Mouse (Mus musculus) heart, adult 8-10 months (tissue): Measurements from ENCODE around the gene Donson. TPM values are rescaled to one million over a fixed set of nuclear protein-coding genes. Genes with fewer than 3 reads are reported as not detected.
A peak's percentile ranks its signal among the peaks of the same experiment; 100 is the strongest.

Source experiments
- DNase-seq: peaks from one replicate; pipeline ENCODE4 v3.0.0; 2022; ENCODE audit warnings: low spot score
- total RNA-seq, 4 experiments: library from RNA; stranded (reverse); gene quantifications; 2 replicates each; pipeline ENCODE4 v1.2.4; 2022

Gene Donson
- total RNA-seq: 1 to 10 TPM; 2.9 to 6.0 (median 3.5) TPM

DNA sequence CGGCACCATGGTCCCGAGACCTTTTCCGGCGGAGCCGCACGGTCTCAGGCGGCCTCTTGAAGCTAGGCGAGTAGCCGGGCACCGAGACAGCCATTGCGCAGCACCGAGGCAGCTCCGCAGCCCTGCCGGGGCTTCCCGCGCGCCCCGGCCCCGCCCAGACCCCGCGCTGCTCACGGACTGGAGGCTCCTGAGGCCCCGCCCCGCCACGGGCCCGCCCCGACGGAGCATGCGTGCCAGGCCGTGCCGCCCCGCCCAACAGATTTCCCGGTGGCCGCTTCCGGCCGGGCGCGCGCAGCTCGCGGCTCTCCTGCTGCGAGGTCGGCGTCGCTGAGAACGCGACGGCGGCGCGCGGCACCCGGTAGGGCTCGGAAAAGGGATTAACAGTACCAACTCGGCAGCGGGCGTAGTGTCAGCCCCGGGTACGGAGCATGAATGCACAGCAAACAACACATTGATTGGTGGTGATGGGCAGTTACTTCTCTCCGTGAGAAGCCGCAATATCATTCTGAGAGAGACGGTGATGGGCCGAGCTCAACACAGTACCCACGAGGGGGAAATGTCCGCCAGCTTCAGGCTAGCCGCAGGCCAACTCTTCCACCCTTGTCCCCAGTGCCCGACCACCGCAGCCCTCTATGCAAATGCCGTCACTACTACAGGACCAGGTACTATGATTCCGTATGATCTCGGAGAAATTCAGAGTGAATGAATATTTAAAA lies at the start of gene Donson:
Gene Donson, minus strand, starts transcription at position 152 of the 716 bp plus-strand sequence.
- DNase-seq: peak; percentile 89

DNA sequence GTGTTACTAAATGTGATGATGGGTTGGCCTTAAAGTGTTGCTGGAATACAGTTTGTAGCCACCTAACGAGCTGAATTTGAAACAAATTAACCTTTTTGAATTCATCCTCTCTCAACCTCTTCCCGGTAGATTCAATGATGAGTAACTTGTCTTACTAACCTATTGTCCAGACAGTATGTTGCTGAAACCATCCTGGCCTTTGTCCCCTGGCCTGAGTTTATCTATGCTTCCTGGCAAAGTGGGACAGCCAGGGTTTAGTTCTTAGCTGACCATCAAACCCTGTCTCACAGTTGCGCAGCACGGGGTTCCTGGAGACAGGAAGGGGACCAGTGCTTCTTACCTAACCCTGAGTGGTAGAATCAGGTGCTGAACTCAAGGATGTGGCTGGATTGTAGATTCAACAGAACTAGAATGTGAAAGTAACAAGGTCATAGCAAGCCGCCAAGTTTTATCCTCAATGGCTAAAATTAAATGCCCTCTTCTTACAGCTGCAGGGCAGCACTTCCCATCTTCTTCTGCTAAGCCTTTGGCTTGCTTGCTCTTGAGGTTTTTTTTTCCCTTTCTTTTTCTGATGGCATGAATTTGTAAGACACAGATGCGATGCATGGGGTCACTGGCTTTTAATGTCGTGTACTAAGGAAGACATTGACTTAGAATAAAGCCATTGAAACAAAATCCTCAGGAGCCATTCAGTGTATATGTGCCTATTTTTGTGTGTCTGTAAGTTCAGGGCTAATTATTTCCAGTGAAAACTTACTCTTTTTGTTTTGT lies 47.7 kb upstream of the Donson start:
- no peak for DNase-seq

DNA sequence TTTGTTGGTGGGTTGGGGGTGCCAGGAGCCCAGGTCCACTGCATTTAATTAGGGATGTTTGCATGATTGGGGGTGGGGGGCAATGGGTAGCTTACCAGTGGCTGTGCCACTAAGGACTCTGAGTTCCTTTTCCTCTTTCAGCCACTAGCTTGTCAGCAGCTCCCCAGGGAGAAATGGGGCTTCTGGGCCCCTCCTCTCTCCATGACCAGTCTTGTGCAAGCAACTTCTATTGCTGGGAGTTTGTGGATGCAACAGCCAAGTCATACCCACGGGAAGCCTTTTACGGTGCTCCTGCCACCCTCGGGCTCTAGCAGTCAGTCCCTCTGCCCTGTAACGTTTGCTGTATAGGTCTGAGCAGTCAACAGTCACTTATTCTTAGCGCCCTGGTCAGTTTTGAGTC lies 46.2 kb upstream of the Donson start:
- no peak for DNase-seq

DNA sequence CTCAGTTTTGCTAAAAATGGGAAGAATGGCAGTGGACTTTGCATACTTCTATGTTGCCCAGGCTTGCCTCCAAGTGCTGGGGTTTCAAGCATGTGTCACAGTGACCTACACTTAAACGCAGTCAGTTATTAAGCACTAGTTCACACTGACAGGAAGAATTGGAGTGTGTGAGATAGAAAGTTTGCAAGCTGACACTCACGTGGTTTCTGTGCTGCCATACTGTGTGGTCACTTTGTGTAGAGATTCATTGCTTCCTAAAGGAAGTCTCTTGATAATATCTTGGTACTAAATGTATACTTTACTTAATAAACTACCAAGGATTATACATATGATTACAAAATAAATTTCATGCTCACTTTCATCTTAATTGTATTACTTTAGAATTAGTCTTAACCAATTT lies 44.2 kb upstream of the Donson start:
- no peak for DNase-seq

DNA sequence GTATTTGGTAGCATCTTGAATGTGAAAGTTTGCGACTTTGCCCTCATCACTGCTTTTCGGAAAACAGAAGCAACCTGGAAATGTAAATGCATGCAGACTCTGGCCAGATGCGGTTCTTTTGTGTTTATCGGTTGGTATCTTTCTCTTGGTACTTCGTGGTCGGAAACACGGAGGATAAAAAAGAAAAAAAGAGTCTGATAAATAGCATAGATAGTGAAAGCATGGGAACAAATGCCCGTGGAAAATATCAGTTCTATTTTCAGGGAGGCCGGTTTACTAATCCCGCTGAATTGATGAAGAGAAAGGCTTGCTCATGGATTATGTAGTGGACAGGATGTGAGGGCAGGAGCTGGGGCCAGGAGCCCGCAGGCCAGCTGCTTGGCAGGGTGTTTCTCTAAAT lies 41.9 kb upstream of the Donson start:
- no peak for DNase-seq

DNA sequence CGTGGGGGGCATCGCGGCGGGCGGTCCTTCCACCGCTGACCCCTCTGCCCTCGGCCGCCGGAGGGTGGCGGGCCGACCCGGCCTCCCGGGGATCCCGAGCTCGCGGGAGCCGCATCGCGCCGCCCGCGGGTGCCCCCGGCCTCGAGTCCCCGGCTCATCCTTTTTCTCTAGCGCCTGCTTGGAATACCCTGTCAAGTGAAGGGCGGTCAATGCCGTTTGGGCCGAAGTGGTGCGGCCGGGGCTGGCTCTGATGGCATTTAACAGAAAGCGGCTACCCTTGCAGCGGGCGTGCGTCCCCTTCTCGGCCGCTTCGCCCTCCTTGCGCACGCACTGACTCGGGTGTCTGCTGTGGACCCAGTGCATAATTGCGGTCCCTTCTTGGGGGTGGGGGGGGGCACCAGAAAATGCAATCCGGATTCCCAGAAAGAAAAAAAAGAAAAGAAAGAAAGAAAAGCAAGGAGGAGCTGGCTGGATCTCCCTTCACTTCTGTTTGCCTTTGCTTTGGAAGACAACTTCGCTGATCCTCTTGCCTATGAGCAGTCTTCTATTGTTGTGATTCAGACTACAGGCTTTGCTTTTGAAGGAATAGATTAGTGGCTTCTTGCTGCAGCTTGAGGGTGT lies 41.4 kb upstream of the Donson start:
- DNase-seq: no peak

DNA sequence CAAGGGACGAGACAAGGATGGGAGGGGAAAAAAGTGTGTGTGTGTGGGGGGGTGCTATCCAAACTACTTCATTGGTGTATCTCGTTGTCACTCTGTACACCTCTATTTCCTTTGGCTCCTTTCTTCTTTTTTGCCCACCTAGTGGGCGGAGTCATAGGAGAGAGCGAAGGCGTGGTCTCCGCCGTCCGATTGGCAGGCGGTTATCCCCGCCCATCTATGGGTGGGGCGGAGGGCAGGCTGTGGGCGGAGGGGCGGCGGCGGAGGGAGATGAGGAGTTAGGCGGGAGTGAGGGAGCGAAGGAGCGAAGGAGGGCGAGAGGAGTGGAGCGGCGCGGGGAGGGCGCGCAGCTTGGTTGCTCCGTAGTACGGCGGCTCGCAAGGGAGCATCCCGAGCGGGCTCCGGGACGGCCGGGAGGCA lies 40.5 kb upstream of the Donson start, which contains the start of gene Itsn1:
Gene Itsn1, plus strand, starts transcription at position 216 of the 417 bp plus-strand sequence.
- peak; percentile 96 for DNase-seq

DNA sequence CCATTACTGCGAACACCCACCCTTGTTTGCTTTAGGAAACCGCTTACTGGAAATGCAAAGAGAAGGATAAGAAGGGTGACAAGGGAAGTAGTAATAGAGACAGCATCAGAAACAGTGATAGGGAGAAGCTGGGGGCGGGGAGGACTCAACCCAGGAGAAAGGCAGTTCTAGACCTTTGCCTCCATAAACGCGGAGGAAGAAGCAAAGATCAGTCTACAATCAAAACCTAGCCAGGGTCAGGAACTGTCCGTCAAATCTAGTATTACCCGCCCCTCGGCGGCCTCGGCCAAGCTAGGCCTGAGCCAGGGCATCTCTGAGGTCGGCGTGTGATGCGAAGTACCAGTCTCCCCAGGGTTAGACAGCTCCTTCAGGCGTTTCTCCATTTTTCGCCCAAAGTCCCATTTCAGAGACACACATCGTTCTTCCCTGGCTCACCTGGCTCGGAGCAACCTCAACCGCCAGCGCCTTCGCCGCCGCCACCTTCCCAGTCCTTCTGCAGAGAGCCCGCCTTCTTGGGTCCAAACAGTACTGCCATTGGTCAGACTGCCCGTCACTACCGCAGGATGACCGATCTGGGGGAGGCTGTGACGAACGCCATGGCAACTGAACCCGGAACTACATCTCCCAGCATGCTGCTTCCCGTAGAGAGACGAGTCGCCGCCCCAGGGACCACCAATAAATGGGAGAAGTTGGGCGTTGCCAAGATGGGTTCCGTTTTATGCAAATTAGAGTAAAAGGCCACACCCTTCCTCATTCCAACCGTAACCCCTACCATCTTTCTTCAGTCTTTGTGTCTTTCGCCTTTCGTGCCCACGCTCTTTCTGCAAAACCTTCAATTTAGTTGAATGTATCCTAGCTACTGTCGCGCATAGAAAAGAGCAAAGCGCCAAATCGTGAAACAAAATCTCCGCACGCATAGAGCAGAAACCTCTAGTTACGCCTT lies 39.8 kb upstream of the Donson start, which contains the start of gene Cryzl1:
Gene Cryzl1, minus strand, starts transcription at position 853 of the 943 bp plus-strand sequence.
- DNase-seq: peak; percentile 99

DNA sequence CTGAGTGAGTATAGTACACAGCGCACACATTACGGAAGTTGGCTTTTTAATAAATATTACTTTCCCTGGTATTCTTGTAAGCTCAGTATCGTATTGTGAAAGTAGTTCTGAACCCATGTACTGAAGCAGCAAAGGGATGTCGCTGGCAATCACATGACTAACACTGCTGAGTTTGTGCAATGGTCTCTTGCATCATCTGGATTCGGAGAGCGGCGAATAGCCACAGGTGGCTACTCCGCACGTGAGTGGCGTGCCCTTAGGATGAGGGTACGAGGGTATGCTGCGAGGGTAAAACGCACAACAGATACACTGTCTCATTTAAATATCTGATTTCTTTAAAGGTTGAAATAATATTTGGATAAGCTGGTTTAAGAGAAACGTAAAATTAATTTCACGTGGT lies 38.9 kb upstream of the Donson start:
- no peak for DNase-seq

DNA sequence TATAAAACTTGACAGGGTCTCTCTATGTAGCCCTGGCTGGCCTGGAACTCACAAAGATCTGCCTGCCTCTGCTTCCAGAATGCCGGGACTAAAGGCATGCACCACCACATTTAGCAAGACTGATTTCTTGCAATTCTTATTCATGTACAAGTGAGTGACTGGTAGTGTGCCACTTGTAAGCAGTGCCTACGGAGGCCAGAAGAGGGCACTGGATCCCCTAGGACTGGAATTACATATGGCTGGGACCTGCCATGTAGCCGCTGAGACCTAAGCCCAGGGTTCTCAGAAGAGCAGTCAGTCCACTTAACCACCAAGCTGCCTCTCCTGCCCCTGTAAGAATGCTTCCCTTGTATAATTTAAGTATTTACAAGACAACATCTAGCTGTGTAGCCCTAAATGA lies 35.7 kb upstream of the Donson start:
- DNase-seq: peak; percentile 60

DNA sequence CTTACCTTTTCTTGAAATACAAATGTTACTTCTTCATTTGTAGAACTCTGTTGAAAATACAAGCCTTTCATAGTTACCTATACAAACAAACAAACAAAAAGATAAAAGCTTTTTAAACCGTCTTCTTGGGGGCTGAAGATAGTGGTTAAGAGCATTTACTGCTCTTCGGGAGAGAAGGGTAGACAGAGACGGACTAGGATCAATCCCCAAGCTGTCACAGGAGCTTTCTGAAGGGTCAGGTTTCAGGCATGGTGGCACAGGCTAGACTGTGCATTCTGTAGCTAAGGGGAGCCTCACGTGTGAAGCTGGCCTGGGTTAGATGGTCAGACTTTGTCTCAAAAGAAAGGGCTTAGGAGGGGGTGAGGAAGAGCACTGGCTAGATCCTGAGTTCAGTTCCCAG lies 28.8 kb upstream of the Donson start:
- no peak for DNase-seq

DNA sequence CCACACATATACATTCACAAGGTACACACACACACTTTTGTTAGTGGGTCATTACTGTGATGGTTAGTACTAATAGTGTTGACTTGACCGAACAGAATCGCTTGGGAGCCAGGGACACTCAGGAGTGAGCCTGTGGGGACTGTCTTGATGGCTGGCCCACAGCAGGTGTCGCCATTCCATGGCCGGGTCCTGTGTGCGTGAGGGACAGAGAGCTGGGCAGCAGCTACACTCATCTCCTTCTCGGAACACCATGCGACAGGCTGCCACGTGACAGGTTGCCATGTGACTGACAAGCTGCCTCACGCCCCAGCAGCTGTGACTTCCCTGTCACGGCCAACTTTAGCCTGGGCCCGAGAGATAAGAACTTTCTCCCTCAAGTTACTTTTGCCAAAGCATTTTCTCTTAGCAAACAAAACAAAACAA lies 28.4 kb upstream of the Donson start:
- DNase-seq: peak; percentile 67

DNA sequence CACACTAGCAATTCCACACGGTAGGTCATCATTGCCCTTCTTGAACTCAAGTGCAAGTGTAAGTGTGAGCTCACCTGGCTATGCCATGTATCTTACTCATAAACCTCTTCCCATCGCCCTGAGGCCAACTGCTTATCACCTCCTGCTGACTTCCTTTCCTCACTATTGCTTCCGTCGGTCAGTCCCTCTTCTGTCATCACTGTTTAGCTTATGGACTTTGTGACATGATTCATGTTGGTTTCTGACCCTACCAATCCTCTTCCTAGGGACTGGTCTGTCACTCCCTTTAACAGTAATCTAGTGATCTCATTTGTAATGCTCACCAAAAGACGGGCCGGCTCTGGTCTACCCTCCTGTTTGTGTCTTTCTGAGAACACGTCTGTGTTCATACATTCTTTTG lies 21.7 kb upstream of the Donson start:
- no peak for DNase-seq

DNA sequence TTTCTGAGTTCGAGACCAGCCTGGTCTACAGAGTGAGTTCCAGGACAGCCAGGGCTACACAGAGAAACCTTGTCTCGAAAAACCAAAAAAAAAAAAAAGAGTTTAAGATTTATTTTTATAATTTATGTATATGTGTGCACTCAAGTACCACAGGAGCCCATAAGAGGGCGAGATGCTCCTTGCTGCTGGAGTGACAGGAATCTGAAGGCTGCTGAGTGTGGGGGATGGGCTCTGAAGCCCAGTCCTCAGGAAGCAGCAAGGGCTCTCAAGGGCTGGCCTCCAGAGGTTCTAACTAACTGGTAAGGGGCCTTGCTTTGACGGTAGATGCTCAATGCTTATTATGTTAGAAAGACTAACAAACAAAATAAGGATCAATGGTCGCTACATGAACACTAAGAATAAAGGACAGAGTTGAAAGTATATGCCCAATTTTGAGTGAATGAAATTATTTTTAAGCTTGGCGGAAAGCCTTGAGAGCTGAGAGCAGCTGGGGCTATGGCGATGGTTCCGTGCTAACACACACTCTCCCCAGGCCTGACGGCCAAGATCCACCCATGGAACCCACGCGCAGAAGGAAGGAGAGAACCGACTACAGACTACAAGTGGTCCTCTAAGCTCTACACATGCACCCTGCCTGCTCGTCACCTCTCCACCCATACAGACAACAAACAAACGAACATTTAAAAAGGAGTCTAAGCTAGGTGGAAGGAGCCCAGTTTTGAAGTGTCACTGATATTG lies 16.2 kb upstream of the Donson start:
- DNase-seq: no peak

DNA sequence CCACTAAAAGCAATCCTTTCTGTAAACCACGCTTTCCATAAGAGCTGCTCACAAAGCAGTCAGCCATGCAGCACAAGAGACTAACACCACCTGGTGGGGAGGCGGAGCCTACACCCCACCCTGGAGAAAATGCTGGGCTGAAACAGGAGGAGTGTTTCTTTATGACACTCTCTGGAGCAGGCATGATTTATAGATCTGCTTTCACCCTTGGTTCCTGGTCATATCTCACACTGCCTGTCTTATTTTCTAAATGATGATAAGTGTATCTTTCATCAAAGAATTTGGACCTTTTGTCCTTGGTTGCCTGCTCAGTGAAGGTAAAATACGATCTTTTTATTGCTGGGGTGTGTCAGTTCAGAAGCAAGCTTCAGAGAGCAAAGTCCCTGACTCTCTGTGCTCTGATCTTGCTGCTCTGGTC lies 14.2 kb upstream of the Donson start:
- DNase-seq: no peak

DNA sequence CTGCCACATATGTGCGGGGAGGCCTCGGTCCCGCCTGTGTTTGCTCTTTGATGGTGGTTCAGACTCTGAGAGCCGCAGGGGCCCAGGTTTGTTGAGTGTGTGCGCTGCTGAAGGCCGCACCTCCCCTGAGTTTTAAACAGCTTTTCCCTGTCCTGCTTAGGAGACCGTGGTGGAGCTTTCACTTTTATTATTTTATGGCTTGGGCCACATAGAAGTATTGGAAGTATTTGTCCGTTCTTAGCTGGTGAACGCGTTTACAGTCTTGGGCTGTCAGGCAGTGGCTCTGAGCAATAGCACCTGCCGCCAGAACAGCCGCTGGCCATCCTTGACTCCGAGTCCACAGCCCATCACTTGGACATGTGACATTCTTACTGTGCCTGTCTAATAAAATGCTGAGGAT lies 13.3 kb upstream of the Donson start:
- DNase-seq: no peak

DNA sequence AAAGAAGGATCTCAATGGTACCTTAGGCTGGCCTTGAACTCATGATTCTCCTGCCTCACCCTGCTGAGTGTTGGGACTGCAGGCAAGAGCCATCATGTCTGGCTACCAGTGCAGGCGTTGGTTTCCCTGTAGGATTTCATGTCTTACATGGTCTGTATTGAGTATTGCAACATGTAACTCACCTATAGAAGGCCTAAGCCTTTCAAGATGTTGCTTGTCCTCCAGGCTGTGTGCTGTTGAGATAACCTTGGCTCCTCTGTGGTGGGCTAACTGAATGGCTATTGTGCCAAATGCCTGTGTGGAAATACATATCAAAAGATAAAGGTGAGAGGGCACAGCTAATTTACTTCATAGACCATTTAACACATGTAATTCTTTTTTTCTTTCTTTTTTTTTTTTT lies 10.4 kb upstream of the Donson start:
- no peak for DNase-seq

DNA sequence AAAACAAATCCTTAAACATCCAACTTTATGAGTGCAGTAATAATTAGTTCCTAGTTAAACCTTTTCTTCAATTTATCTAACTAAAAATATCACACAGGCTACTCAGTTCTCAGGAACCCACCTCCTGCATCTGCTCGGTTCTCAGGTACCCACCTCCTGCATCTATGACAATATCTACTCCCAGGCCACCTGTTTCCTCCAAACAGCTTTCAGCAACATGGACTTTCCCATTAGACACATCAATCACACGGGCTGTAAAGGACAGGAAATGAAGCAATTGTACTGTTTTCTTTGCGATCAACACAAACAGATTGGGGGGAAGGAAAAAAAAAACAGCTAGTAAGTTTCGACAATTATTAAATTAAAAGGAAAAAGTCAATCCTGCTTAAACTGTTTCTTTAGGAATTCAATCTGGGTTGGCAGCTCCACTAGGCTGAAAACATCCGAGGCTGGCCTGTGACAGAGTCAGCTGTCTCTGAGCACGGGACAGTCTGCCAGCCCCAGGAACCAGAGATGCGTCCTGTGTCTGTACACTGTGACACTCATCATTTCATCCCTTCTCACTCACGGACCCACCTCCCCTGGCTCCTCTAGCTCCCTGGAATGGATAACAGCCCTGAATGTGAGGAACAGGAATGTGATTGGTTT lies 6.7 kb upstream of the Donson start:
- DNase-seq: no peak

DNA sequence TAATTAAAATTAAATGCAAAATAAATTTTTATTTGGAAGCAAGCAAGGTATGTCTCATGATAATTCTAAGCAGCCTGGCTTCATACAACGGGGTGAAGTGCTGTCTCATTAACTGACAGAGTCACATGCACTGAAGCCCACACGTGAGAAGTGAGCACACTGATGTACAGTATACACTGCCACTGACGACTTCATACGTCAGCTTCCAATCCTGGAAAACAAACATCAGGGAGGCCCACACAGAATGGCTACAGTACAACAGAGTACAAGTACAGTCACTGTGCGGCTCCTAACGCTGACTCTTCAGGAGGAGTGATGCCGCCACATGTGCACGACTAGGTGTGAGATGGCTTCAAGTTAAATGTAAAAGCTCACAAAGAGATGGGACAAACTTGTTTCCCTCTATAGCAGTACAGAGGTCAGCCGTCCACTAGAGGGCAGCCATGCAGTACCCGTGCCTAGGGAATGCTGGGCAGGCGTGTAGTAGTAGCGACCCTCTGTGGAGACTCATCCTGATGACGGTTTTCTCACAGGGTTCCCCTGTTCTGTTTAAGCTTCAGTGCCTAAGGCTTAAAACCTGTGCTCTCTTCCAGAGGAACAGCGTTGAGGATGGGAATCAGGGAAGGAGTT lies 6.0 kb upstream of the Donson start:
- DNase-seq: peak; percentile 71

DNA sequence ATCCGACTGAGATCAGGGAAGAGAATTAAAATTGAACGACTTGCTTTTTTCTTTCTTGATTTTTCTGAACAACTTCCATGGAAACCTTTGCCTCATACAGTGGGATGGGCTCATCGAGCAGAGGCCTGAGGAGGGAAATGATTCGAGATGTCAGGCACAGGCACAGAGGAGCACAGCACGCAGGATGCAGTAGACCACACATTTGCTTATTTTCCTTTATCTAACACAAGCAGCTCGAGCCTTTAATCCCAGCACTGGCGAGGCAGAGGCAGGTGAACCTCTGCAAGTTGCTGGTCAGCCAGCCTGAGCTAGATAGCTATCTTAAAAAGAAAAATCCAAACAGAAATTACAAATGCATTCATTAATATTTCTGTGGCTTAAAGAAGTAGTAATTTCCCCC lies 1.2 kb upstream of the Donson start:
- DNase-seq: no peak
